Comparison of ENCODE assay signal across 32 mouse cellular contexts in the genomic region with DNA sequence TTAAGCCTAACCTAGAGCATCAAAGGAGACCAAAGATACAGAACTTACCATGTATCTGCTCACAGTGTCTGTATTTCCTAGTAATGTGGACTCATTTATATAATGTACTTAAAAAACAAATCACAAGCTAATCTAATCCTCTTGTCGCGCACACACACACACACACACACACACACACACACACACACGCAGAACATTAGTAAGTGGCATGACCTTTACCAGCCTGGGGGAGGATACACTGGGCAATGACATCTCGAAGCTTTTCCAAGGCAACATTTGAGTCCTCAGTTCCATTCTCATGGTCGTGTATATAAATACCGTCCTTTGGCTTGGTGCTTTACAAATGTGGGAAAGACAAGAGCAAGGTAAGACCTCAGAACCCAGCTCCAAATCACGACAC. TPM values are rescaled to one million over a fixed set of nuclear protein-coding genes. Genes with fewer than 3 reads are reported as not detected.
DNase-seq lines count a peak whose midpoint lies in the region; ATAC-seq and TF ChIP-seq lines count a peak whose summit lies in the region.
"Had no signal": no experiment of that assay in that cellular context is flagged by ENCODE, and none has a peak within 500 bp of the region (broad histone marks: within the 10 kb centered on the region; RNA-seq: fewer than 3 reads in every experiment).

No protein-coding gene starts in this region.

- no peak for ATAC-seq in heart, embryonic 12.5 days (ENCODE audit: insufficient number of reproducible peaks, low FRiP score)
- no peak for ATAC-seq in inflammation-experienced regulatory T-cells, adult 6 months
- ATAC-seq: activated CD4-positive, CD25-positive, alpha-beta regulatory T cell, adult 4 months; forebrain, embryonic 14.5 days; forebrain, postnatal 0 days; hindbrain, embryonic 16.5 days; intestine, embryonic 16.5 days had no signal

- no peak overlapping the region for H3K4me2 ChIP-seq in heart, embryonic 12.5 days
- H3K4me2 ChIP-seq: embryonic facial prominence, embryonic 12.5 days; embryonic facial prominence, embryonic 15.5 days; heart, embryonic 11.5 days; heart, embryonic 15.5 days; hindbrain, embryonic 13.5 days had no signal

- H3K79me2 ChIP-seq in heart, adult 2 months (replicated peaks; ENCODE audit: control insufficient read depth, insufficient read depth, low read length) = no peaks in the 10 kb centered on the region

- H3K9me3 ChIP-seq in heart, embryonic 12.5 days (replicated peaks) = no peaks in the 10 kb centered on the region
- H3K9me3 ChIP-seq: embryonic facial prominence, embryonic 12.5 days; embryonic facial prominence, embryonic 15.5 days; heart, embryonic 15.5 days; hindbrain, embryonic 10.5 days; hindbrain, embryonic 13.5 days had no signal

- DNase-seq in adrenal gland, adult (ENCODE audit: inconsistent age in 2 of 2, low spot score in 1 of 2) = peak; percentile 39 to 82
- DNase-seq in adrenal gland, postnatal 25 days = no peak
- DNase-seq in heart, adult 2 months = no peak
- peak; percentile 29 for DNase-seq in adrenal gland, adult 8-10 months
- peak; percentile 45 to 57 for DNase-seq in adrenal gland, postnatal 36 days
- DNase-seq: cerebellum, adult 11 months; cerebellum, adult 2 months; cerebellum, adult 9-11 months; cerebellum, postnatal 25 days; forebrain, postnatal 0 days; gastrocnemius, postnatal 36 days had no signal

- TF ChIP-seq CTCF in heart, adult 2 months (IDR thresholded peaks at IDR 0.05) = no peak

- intact Hi-C loops in heart, adult 2 months (cut with DNase I) = no loop called here

- peak overlapping the region; percentile 38 for H3K27ac ChIP-seq in heart, adult 2 months
- no peak overlapping the region for H3K27ac ChIP-seq in heart, embryonic 12.5 days (ENCODE audit: poor library complexity, severe bottlenecking)
- H3K27ac ChIP-seq: embryonic facial prominence, embryonic 12.5 days; embryonic facial prominence, embryonic 15.5 days; hindbrain, embryonic 10.5 days; hindbrain, embryonic 13.5 days had no signal

- no peaks in the 10 kb centered on the region for H3K27me3 ChIP-seq in heart, adult 2 months (ENCODE audit: control insufficient read depth, insufficient read depth, low read length)
- no peaks in the 10 kb centered on the region for H3K27me3 ChIP-seq in heart, embryonic 12.5 days (replicated peaks)
- H3K27me3 ChIP-seq: embryonic facial prominence, embryonic 12.5 days; embryonic facial prominence, embryonic 15.5 days; heart, embryonic 15.5 days; hindbrain, embryonic 13.5 days had no signal

- TF ChIP-seq EP300 in heart, adult 2 months (IDR thresholded peaks at IDR 0.05; ENCODE audit: insufficient read depth, low read depth, low read length) = no peak

- WGBS in heart, adult 2 months = 78% methylated on average over 7 of the region's 7 CpGs
- 76% methylated on average over 7 of the region's 7 CpGs for WGBS in heart, embryonic 12.5 days

- TF ChIP-seq POLR2A in heart, adult 2 months (IDR thresholded peaks at IDR 0.05; ENCODE audit: insufficient read depth, low read depth, low read length) = no peak

- H3K9ac ChIP-seq in heart, adult 2 months (ENCODE audit: low read depth, low read length) = no peak overlapping the region
- H3K9ac ChIP-seq in heart, embryonic 12.5 days = no peak overlapping the region
- H3K9ac ChIP-seq: embryonic facial prominence, embryonic 12.5 days; embryonic facial prominence, embryonic 15.5 days; forebrain, postnatal 0 days; heart, embryonic 15.5 days; hindbrain, embryonic 13.5 days had no signal

- H3K36me3 ChIP-seq in heart, adult 2 months (ENCODE audit: control insufficient read depth, insufficient read depth, low read length) = no peaks in the 10 kb centered on the region
- H3K36me3 ChIP-seq in heart, embryonic 12.5 days = peaks cover 75% of the 10 kb centered on the region

- no peak overlapping the region for H3K4me3 ChIP-seq in heart, adult 2 months
- H3K4me3 ChIP-seq in heart, embryonic 12.5 days = no peak overlapping the region
- H3K4me3 ChIP-seq: embryonic facial prominence, embryonic 12.5 days; embryonic facial prominence, embryonic 15.5 days; heart, embryonic 15.5 days; hindbrain, embryonic 10.5 days; hindbrain, embryonic 13.5 days had no signal

- no peaks in the 10 kb centered on the region; the same call in 1 of the 2 replicates for H3K4me1 ChIP-seq in heart, adult 2 months (ENCODE audit: control insufficient read depth, insufficient read depth, low read length)
- H3K4me1 ChIP-seq in heart, embryonic 12.5 days (replicated peaks) = peaks cover 3% of the 10 kb centered on the region; the same call in 1 of the 2 replicates
- H3K4me1 ChIP-seq: embryonic facial prominence, embryonic 12.5 days; embryonic facial prominence, embryonic 15.5 days; hindbrain, embryonic 10.5 days; hindbrain, embryonic 13.5 days had no signal

RNA-seq across cellular contexts. Expression of a gene that starts 18.8 kb away (rescaled TPM):
- total RNA-seq in adrenal gland, postnatal 25 days (2021) = 6.4 and 7.9 TPM in 2 replicates
- total RNA-seq in heart, adult 2 months (2021) = 1 to 10 TPM; 1.0 to 2.5 TPM
- polyA plus RNA-seq in heart, adult 2 months (2012; rRNA removed) = 3.4 and 3.9 TPM in 2 replicates
- polyA plus RNA-seq in heart, embryonic 12.5 days (2016; fragmentation: Nextera tagmentation; extraction: Ambion mirVana) = 0.59 and 1.5 TPM in 2 replicates
- 10 to 100 TPM in 2 of 4 experiments, 1 to 10 TPM in 2; 4.6 to 15.8 (median 9.0) TPM for total RNA-seq in adrenal gland, adult 8-10 months (2022)
- 1 to 10 TPM; 4.1 to 5.5 TPM for total RNA-seq in adrenal gland, postnatal 36 days (2021)
- 1 to 10 TPM in 1 of 3 experiments, under 1 TPM in 2; 0.36 to 2.0 (median 0.75) TPM for polyA plus RNA-seq in inflammation-experienced regulatory T-cells, adult 6 months (2017; shearing (Covaris generic))

RNA-seq across cellular contexts. Expression of a gene that starts 18.8 kb away (rescaled TPM):
- not detected in 2 replicates for total RNA-seq in adrenal gland, postnatal 25 days (2021)
- total RNA-seq in heart, adult 2 months (2021) = under 1 TPM in 1 of 2 experiments, not detected in 1; 0.63 TPM
- 0.16 and 0.79 TPM in 2 replicates for polyA plus RNA-seq in heart, adult 2 months (2012; rRNA removed)
- not detected in 2 replicates for polyA plus RNA-seq in heart, embryonic 12.5 days (2016; fragmentation: Nextera tagmentation; extraction: Ambion mirVana)
- not detected for total RNA-seq in adrenal gland, adult 8-10 months (2022)
- not detected for total RNA-seq in adrenal gland, postnatal 36 days (2021)
- polyA plus RNA-seq in inflammation-experienced regulatory T-cells, adult 6 months (2017; shearing (Covaris generic)) = not detected
- total RNA-seq: common myeloid progenitor, adult 5-6 weeks; ES-E14; gastrocnemius, postnatal 36 days; granulocyte monocyte progenitor cell, adult 5-6 weeks; heart, adult 8-10 months; heart, postnatal 10 days; heart, postnatal 36 days had no signal
- polyA plus RNA-seq: activated CD4-positive, CD25-positive, alpha-beta regulatory T cell, adult 4 months; embryonic facial prominence, embryonic 15.5 days; forebrain, embryonic 11.5 days; forebrain, embryonic 14.5 days; forebrain, postnatal 0 days; heart, embryonic 11.5 days; heart, embryonic 15.5 days; hindbrain, embryonic 10.5 days; hindbrain, embryonic 13.5 days; hindbrain, embryonic 16.5 days; intestine, embryonic 16.5 days had no signal

RNA-seq across cellular contexts. Expression of a gene that starts 19.2 kb away (rescaled TPM):
- total RNA-seq in adrenal gland, postnatal 25 days (2021) = 72.2 and 105 TPM in 2 replicates
- 10 to 100 TPM; 79.8 to 84.2 TPM for total RNA-seq in heart, adult 2 months (2021)
- polyA plus RNA-seq in heart, adult 2 months (2012; rRNA removed) = 33.0 and 67.7 TPM in 2 replicates
- polyA plus RNA-seq in heart, embryonic 12.5 days (2016; fragmentation: Nextera tagmentation; extraction: Ambion mirVana) = 38.8 and 40.0 TPM in 2 replicates
- total RNA-seq in adrenal gland, adult 8-10 months (2022) = 10 to 100 TPM; 59.5 to 85.2 (median 79.4) TPM
- 10 to 100 TPM; 78.9 to 82.6 TPM for total RNA-seq in adrenal gland, postnatal 36 days (2021)
- polyA plus RNA-seq in inflammation-experienced regulatory T-cells, adult 6 months (2017; shearing (Covaris generic)) = 10 to 100 TPM; 20.2 to 24.2 (median 23.8) TPM

RNA-seq across cellular contexts. Expression of a gene that starts 23.3 kb away (rescaled TPM):
- total RNA-seq in adrenal gland, postnatal 25 days (2021) = not detected in 2 replicates
- total RNA-seq in heart, adult 2 months (2021) = not detected
- 0.04 TPM in 1 of 2 replicates, not detected in the other for polyA plus RNA-seq in heart, adult 2 months (2012; rRNA removed)
- polyA plus RNA-seq in heart, embryonic 12.5 days (2016; fragmentation: Nextera tagmentation; extraction: Ambion mirVana) = 0.08 and 0.32 TPM in 2 replicates
- total RNA-seq in adrenal gland, adult 8-10 months (2022) = under 1 TPM in 2 of 4 experiments, not detected in 2; 0.12 to 0.16 TPM
- total RNA-seq in adrenal gland, postnatal 36 days (2021) = not detected
- under 1 TPM in 1 of 3 experiments, not detected in 2; 0.22 TPM for polyA plus RNA-seq in inflammation-experienced regulatory T-cells, adult 6 months (2017; shearing (Covaris generic))
- total RNA-seq: adrenal gland, adult 18-20 months; forebrain, postnatal 0 days; gastrocnemius, adult 8-10 months; gastrocnemius, postnatal 36 days; heart, adult 8-10 months; heart, postnatal 10 days; heart, postnatal 36 days had no signal
- polyA plus RNA-seq: activated CD4-positive, CD25-positive, alpha-beta regulatory T cell, adult 4 months; cerebellum, adult 2 months; embryonic facial prominence, embryonic 12.5 days; embryonic facial prominence, embryonic 15.5 days; forebrain, embryonic 14.5 days; forebrain, postnatal 0 days; hindbrain, embryonic 16.5 days; intestine, embryonic 16.5 days had no signal

Comparison
In these comparisons a context has a peak if more than half of its experiments do, and no peak if none do; other contexts are left out.
1. DNase-seq: peak in adrenal gland, adult (2 of 2), adrenal gland, adult 8-10 months (single experiment) and adrenal gland, postnatal 36 days (2 of 2); none in adrenal gland, postnatal 25 days (single experiment) and heart, adult 2 months (0 of 2).